Mouse (Mus musculus): ENCODE data around the gene Sulf2. TPM values are rescaled to one million over a fixed set of nuclear protein-coding genes. Genes with fewer than 3 reads are reported as not detected.

The Sulf2 gene
- polyA plus RNA-seq, 1 experiment from 2014 or later, result 156 TPM

- peak; percentile 59 for DNase-seq (ENCODE audit: low spot score)
- Histone ChIP-seq H3K27ac (ENCODE audit: low read depth, low read length) (0 out of 2 replicates have a peak overlapping the region, but pooled peaks have one; percentile 36), H3K4me2 (ENCODE audit: low read depth) (no peak overlapping the region), H3K4me3 (ENCODE audit: low read depth, low read length) (no peak overlapping the region), H3K9me3 (ENCODE audit: control insufficient read depth, low read length) (no peaks in the 10 kb centered on the region), H3K36me3 (ENCODE audit: control insufficient read depth, insufficient read depth, low read length) (no peaks in the 10 kb centered on the region), H3K9ac (ENCODE audit: low read length) (no peak overlapping the region), H3K27me3 (ENCODE audit: control insufficient read depth, insufficient read depth, low read length) (no peaks in the 10 kb centered on the region), H3K4me1 (ENCODE audit: control insufficient read depth, insufficient read depth, low read length) (peaks cover 54% of the 10 kb centered on the region)
- WGBS, result 40% methylated on average over 13 of the region's 13 CpGs
- ATAC-seq (ENCODE audit: insufficient read depth, low FRiP score, low TSS enrichment), result no peak
Measured at GRCm38 (mm10) chr2:166148672-166149332, 6.7 kb downstream of the Sulf2 start.

- ATAC-seq (ENCODE audit: insufficient read depth, low FRiP score, low TSS enrichment), result no peak
- DNase-seq (ENCODE audit: low spot score), result no peak
- Histone ChIP-seq H3K27ac (ENCODE audit: low read depth, low read length) (no peak overlapping the region), H3K9me3 (ENCODE audit: control insufficient read depth, low read length) (no peaks in the 10 kb centered on the region), H3K4me2 (ENCODE audit: low read depth) (no peak overlapping the region), H3K9ac (ENCODE audit: low read length) (no peak overlapping the region), H3K27me3 (ENCODE audit: control insufficient read depth, insufficient read depth, low read length) (no peaks in the 10 kb centered on the region), H3K4me1 (ENCODE audit: control insufficient read depth, insufficient read depth, low read length) (peaks cover 50% of the 10 kb centered on the region), H3K4me3 (ENCODE audit: low read depth, low read length) (no peak overlapping the region), H3K36me3 (ENCODE audit: control insufficient read depth, insufficient read depth, low read length) (no peaks in the 10 kb centered on the region)
- 89% methylated on average over 10 of the region's 10 CpGs for WGBS
Measured at GRCm38 (mm10) chr2:166147930-166148651, 7.4 kb downstream of the Sulf2 start.

GRCm38 (mm10) chr2:166146446-166146845, 9.0 kb downstream of the Sulf2 start:
- Histone ChIP-seq H3K27ac (ENCODE audit: low read depth, low read length) (no peak overlapping the region), H3K4me3 (ENCODE audit: low read depth, low read length) (no peak overlapping the region), H3K9me3 (ENCODE audit: control insufficient read depth, low read length) (no peaks in the 10 kb centered on the region), H3K4me1 (ENCODE audit: control insufficient read depth, insufficient read depth, low read length) (peaks cover 42% of the 10 kb centered on the region), H3K4me2 (ENCODE audit: low read depth) (no peak overlapping the region), H3K36me3 (ENCODE audit: control insufficient read depth, insufficient read depth, low read length) (no peaks in the 10 kb centered on the region; the same call in 1 of the 2 replicates), H3K27me3 (ENCODE audit: control insufficient read depth, insufficient read depth, low read length) (no peaks in the 10 kb centered on the region), H3K9ac (ENCODE audit: low read length) (no peak overlapping the region)
- 79% methylated on average over 7 of the region's 7 CpGs for WGBS
- no peak for DNase-seq (ENCODE audit: low spot score)
- no peak for ATAC-seq (ENCODE audit: insufficient read depth, low FRiP score, low TSS enrichment)

GRCm38 (mm10) chr2:166145031-166145430, 10.4 kb downstream of the Sulf2 start:
- ATAC-seq (ENCODE audit: insufficient read depth, low FRiP score, low TSS enrichment), result no peak

GRCm38 (mm10) chr2:166143871-166144270, 11.6 kb downstream of the Sulf2 start:
- no peaks in the 10 kb centered on the region for H3K9me3 ChIP-seq (ENCODE audit: control insufficient read depth, low read length)
- 87% methylated on average over 5 of the region's 5 CpGs for WGBS
- no peak overlapping the region for H3K4me3 ChIP-seq (ENCODE audit: low read depth, low read length)
- no peak for ATAC-seq (ENCODE audit: insufficient read depth, low FRiP score, low TSS enrichment)
- no peak for DNase-seq (ENCODE audit: low spot score)
- no peak overlapping the region for H3K9ac ChIP-seq (ENCODE audit: low read length)
- H3K36me3 ChIP-seq (ENCODE audit: control insufficient read depth, insufficient read depth, low read length), result no peaks in the 10 kb centered on the region; the same call in 1 of the 2 replicates
- H3K4me1 ChIP-seq (ENCODE audit: control insufficient read depth, insufficient read depth, low read length), result peaks cover 25% of the 10 kb centered on the region
- H3K27me3 ChIP-seq (ENCODE audit: control insufficient read depth, insufficient read depth, low read length), result no peaks in the 10 kb centered on the region
- H3K27ac ChIP-seq (ENCODE audit: low read depth, low read length), result no peak overlapping the region
- H3K4me2 ChIP-seq (ENCODE audit: low read depth), result no peak overlapping the region

More at GRCm38 (mm10) chr2:166145031-166145430, 10.4 kb downstream of the Sulf2 start:
- H3K9ac ChIP-seq (ENCODE audit: low read length), result no peak overlapping the region
- no peak overlapping the region for H3K4me2 ChIP-seq (ENCODE audit: low read depth)
- H3K36me3 ChIP-seq (ENCODE audit: control insufficient read depth, insufficient read depth, low read length), result no peaks in the 10 kb centered on the region; the same call in 1 of the 2 replicates
- no peak overlapping the region for H3K4me3 ChIP-seq (ENCODE audit: low read depth, low read length)
- DNase-seq (ENCODE audit: low spot score), result no peak
- H3K9me3 ChIP-seq (ENCODE audit: control insufficient read depth, low read length), result no peaks in the 10 kb centered on the region
- WGBS, result 78% methylated on average over 8 of the region's 8 CpGs
- no peaks in the 10 kb centered on the region for H3K27me3 ChIP-seq (ENCODE audit: control insufficient read depth, insufficient read depth, low read length)
- peaks cover 35% of the 10 kb centered on the region for H3K4me1 ChIP-seq (ENCODE audit: control insufficient read depth, insufficient read depth, low read length)
- H3K27ac ChIP-seq (ENCODE audit: low read depth, low read length), result no peak overlapping the region

GRCm38 (mm10) chr2:166142561-166143112, 12.8 kb downstream of the Sulf2 start:
- peak; percentile 78; the same call in 1 of the 2 replicates for ATAC-seq (ENCODE audit: insufficient read depth, low FRiP score, low TSS enrichment)

GRCm38 (mm10) chr2:166141910-166142309, 13.6 kb downstream of the Sulf2 start:
- no peak overlapping the region for H3K4me2 ChIP-seq (ENCODE audit: low read depth)
- DNase-seq (ENCODE audit: low spot score) (no peak), ATAC-seq (ENCODE audit: insufficient read depth, low FRiP score, low TSS enrichment) (no peak)
- H3K9me3 ChIP-seq (ENCODE audit: control insufficient read depth, low read length), result no peaks in the 10 kb centered on the region
- no peaks in the 10 kb centered on the region; the same call in 1 of the 2 replicates for H3K36me3 ChIP-seq (ENCODE audit: control insufficient read depth, insufficient read depth, low read length)
- H3K9ac ChIP-seq (ENCODE audit: low read length), result no peak overlapping the region
- H3K27me3 ChIP-seq (ENCODE audit: control insufficient read depth, insufficient read depth, low read length), result no peaks in the 10 kb centered on the region
- H3K4me1 ChIP-seq (ENCODE audit: control insufficient read depth, insufficient read depth, low read length), result peaks cover 14% of the 10 kb centered on the region
- WGBS, result 78% methylated on average over 1 of the region's 1 CpGs
- no peak overlapping the region for H3K27ac ChIP-seq (ENCODE audit: low read depth, low read length)
- H3K4me3 ChIP-seq (ENCODE audit: low read depth, low read length), result no peak overlapping the region

More at GRCm38 (mm10) chr2:166142561-166143112, 12.8 kb downstream of the Sulf2 start:
- no peak overlapping the region for H3K9ac ChIP-seq (ENCODE audit: low read length)
- 0 out of 2 replicates have a peak overlapping the region, but pooled peaks have one; percentile 12 for H3K4me2 ChIP-seq (ENCODE audit: low read depth)
- WGBS, result 53% methylated on average over 19 of the region's 19 CpGs
- H3K27ac ChIP-seq (ENCODE audit: low read depth, low read length), result peak overlapping the region; percentile 56; the same call in 1 of the 2 replicates
- no peak overlapping the region for H3K4me3 ChIP-seq (ENCODE audit: low read depth, low read length)
- H3K9me3 ChIP-seq (ENCODE audit: control insufficient read depth, low read length), result no peaks in the 10 kb centered on the region
- peak; percentile 50 for DNase-seq (ENCODE audit: low spot score)
- H3K4me1 ChIP-seq (ENCODE audit: control insufficient read depth, insufficient read depth, low read length), result peaks cover 22% of the 10 kb centered on the region
- no peaks in the 10 kb centered on the region; the same call in 1 of the 2 replicates for H3K36me3 ChIP-seq (ENCODE audit: control insufficient read depth, insufficient read depth, low read length)
- H3K27me3 ChIP-seq (ENCODE audit: control insufficient read depth, insufficient read depth, low read length), result no peaks in the 10 kb centered on the region

- H3K27me3 ChIP-seq (ENCODE audit: control insufficient read depth, insufficient read depth, low read length), result no peaks in the 10 kb centered on the region
- no peak overlapping the region for H3K4me2 ChIP-seq (ENCODE audit: low read depth)
- no peak for ATAC-seq (ENCODE audit: insufficient read depth, low FRiP score, low TSS enrichment)
- no peaks in the 10 kb centered on the region; the same call in 1 of the 2 replicates for H3K36me3 ChIP-seq (ENCODE audit: control insufficient read depth, insufficient read depth, low read length)
- H3K4me3 ChIP-seq (ENCODE audit: low read depth, low read length), result no peak overlapping the region
- H3K9me3 ChIP-seq (ENCODE audit: control insufficient read depth, low read length), result no peaks in the 10 kb centered on the region
- no peak overlapping the region for H3K27ac ChIP-seq (ENCODE audit: low read depth, low read length)
- WGBS, result 92% methylated on average over 6 of the region's 6 CpGs
- H3K4me1 ChIP-seq (ENCODE audit: control insufficient read depth, insufficient read depth, low read length), result peaks cover 13% of the 10 kb centered on the region; the same call in 1 of the 2 replicates
- no peak overlapping the region for H3K9ac ChIP-seq (ENCODE audit: low read length)
- no peak for DNase-seq (ENCODE audit: low spot score)
Measured at GRCm38 (mm10) chr2:166141039-166141438, 14.4 kb downstream of the Sulf2 start.
